Mouse (Mus musculus) heart, adult 9 months (tissue): ENCODE measurements around the gene Rtl8c.
"Not testable (repeated sequence)": the region's sequence is repeated elsewhere in the genome, so short reads cannot be mapped to it uniquely, and the experiment has no call there.

Experiments used
- DNase-seq, 2 experiments: peaks; one replicate each; pipeline ENCODE4 v3.0.0; 2022; ENCODE audit warnings: low spot score in 2 of 2

Rtl8c gene

GRCm38 (mm10) chrX:53607242-53608121, at the start of gene Rtl8c:
Rtl8c (plus strand) TSS chrX:53608032.
- DNase-seq, result peak; percentile 55 to 56

GRCm38 (mm10) chrX:53579311-53579710, 28.5 kb upstream of the Rtl8c start:
- no peak for DNase-seq

- DNase-seq, result not testable (repeated sequence)
Observed at GRCm38 (mm10) chrX:53581407-53581806, 26.4 kb upstream of the Rtl8c start.

GRCm38 (mm10) chrX:53583404-53583803, 24.4 kb upstream of the Rtl8c start:
- not testable (repeated sequence) for DNase-seq

GRCm38 (mm10) chrX:53599993-53600392, 7.8 kb upstream of the Rtl8c start:
- DNase-seq, result peak in 1 of 2 experiments; percentile 24

- DNase-seq, result not testable (repeated sequence)
Observed at GRCm38 (mm10) chrX:53606176-53606575, 1.7 kb upstream of the Rtl8c start.

GRCm38 (mm10) chrX:53608122-53608813, 436 bp downstream of the Rtl8c start:
- DNase-seq, result no peak

GRCm38 (mm10) chrX:53608879-53609278, 1.0 kb downstream of the Rtl8c start, which contains the start of gene Gm14597:
Gm14597 (minus strand) TSS chrX:53608979.
- DNase-seq, result not testable (repeated sequence)

- DNase-seq, result peak; percentile 21 to 63
Observed at GRCm38 (mm10) chrX:53610571-53610970, 2.7 kb downstream of the Rtl8c start.

- not testable (repeated sequence) for DNase-seq
Observed at GRCm38 (mm10) chrX:53611395-53611794, 3.6 kb downstream of the Rtl8c start.

- not testable (repeated sequence) for DNase-seq
Observed at GRCm38 (mm10) chrX:53638107-53638506, 30.3 kb downstream of the Rtl8c start.

- peak in 1 of 2 experiments; percentile 4 for DNase-seq
Observed at GRCm38 (mm10) chrX:53642604-53642979, 34.8 kb downstream of the Rtl8c start.

- peak; percentile 77 to 85 for DNase-seq
Observed at GRCm38 (mm10) chrX:53642980-53643961, 35.4 kb downstream of the Rtl8c start, which contains the start of gene Rtl8a. Rtl8a (minus strand) TSS chrX:53643682.

- DNase-seq, result peak; percentile 2 to 13
Observed at GRCm38 (mm10) chrX:53645885-53646284, 38.1 kb downstream of the Rtl8c start.

GRCm38 (mm10) chrX:53652917-53653316, 45.1 kb downstream of the Rtl8c start:
- DNase-seq, result not testable (repeated sequence)
